Mouse (Mus musculus) hindbrain, embryonic 12.5 days (tissue): ENCODE data around the gene Bmp6. TPM values are rescaled to one million over a fixed set of nuclear protein-coding genes. Genes with fewer than 3 reads are reported as not detected.

Source experiments
- ATAC-seq: fragments of 200-750 bp; cut with Nextera tagmentation; 2 replicates; pipeline ENCODE4 v1.8.0; 2017; ENCODE audit warnings: moderate TSS enrichment; ENCODE audit not compliant: low FRiP score
- H3K27ac ChIP-seq: fragments of 300-500 bp; sonication (generic); 2 replicates; pipeline ENCODE4 v1.5.1; 2016; ENCODE audit warnings: mild to moderate bottlenecking
- H3K27me3 ChIP-seq: fragments of 300-500 bp; sonication (generic); 2 replicates; pipeline ENCODE4 v1.6.1; 2016; ENCODE audit warnings: mild to moderate bottlenecking
- H3K36me3 ChIP-seq: fragments of 300-500 bp; sonication (generic); 2 replicates; pipeline ENCODE4 v1.6.1; 2016; ENCODE audit warnings: mild to moderate bottlenecking
- H3K4me1 ChIP-seq: fragments of 300-500 bp; sonication (generic); 2 replicates; pipeline ENCODE4 v1.6.1; 2016
- H3K4me2 ChIP-seq: fragments of 300-500 bp; sonication (generic); replicated peaks from 2 replicates; pipeline ENCODE4 v1.6.1; 2016; ENCODE audit warnings: mild to moderate bottlenecking
- H3K4me3 ChIP-seq: fragments of 300-500 bp; sonication (generic); 2 replicates; pipeline ENCODE4 v1.5.1; 2016; ENCODE audit warnings: mild to moderate bottlenecking
- H3K9ac ChIP-seq: fragments of 300-500 bp; sonication (generic); 2 replicates; pipeline ENCODE4 v1.6.1; 2016; ENCODE audit warnings: mild to moderate bottlenecking, moderate library complexity
- H3K9me3 ChIP-seq: fragments of 300-500 bp; sonication (generic); replicated peaks from 2 replicates; pipeline ENCODE4 v1.6.1; 2016; ENCODE audit warnings: mild to moderate bottlenecking
- WGBS: fragments of 180-500 bp; shearing (Covaris S2); methylation state at CpG from one replicate; pipeline ENCODE4 v1.1.7; 2016; 5-methylcytosine and 5-hydroxymethylcytosine counted together
- polyA plus RNA-seq: library from polyadenylated mRNA; unstranded; fragments of >200 nt; fragmentation: Nextera tagmentation; extraction: Ambion mirVana; gene quantifications from 2 replicates; pipeline ENCODE4 v1.2.1, GENCODE M21; 2016

Gene Bmp6
- polyA plus RNA-seq, 1 experiment from 2014 or later: 4.6 TPM

DNA sequence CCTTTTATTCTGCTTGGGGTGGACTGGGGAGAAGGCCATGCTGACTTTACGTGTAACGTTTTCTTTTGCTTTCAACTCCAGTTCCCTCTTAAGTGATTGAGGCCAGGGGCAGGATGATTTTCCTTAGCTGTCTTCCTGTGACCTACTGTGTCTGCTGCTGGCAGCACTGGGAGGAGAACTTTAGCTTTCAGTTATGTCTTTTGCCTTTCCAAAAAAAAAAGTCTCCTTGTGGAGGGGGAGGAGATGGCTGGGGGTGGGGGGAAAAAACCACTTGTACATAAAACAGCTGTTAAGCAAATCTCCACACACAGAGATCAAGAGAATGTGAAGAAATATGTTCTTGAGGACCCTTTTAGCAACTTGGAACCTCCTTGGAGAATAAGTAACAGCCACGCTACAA, 63.7 kb downstream of the Bmp6 start:
- WGBS: 69% methylated on average over 3 of the region's 3 CpGs
- no peaks in the 10 kb centered on the region for H3K9me3 ChIP-seq
- H3K9ac ChIP-seq: no peak overlapping the region
- no peaks in the 10 kb centered on the region for H3K27me3 ChIP-seq
- H3K36me3 ChIP-seq: no peaks in the 10 kb centered on the region
- H3K4me1 ChIP-seq: no peaks in the 10 kb centered on the region; the same call in 1 of the 2 replicates
- no peak for ATAC-seq
- H3K27ac ChIP-seq: no peak overlapping the region
- H3K4me3 ChIP-seq: no peak overlapping the region
- no peak overlapping the region for H3K4me2 ChIP-seq

DNA sequence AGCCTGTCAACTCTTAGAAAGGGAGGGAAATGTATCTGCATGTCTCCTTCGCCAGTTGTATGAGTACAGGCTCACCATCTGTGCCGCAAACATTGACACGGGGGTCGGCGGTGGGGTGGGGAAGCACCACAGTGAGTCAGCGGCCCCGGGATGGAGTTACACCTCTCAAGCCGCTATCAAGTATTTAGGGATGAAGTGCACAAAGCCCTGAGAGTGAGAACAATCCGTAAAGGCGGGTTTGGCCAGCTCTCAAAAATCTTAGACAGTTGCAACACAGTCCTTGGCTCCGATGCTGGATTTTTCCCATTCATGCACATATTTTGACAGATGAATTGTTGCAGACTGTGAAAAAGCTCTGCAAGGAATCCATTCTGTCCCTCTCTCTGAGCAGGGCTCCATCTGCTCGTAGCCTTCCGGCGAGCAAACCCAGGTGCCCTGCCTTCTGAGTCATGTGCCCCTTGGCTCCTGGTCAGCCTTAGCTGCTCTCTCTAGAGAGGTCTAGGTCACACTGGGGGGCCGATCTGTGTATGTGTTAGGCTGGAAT, 65.5 kb downstream of the Bmp6 start:
- H3K36me3 ChIP-seq: no peaks in the 10 kb centered on the region
- no peak overlapping the region for H3K9ac ChIP-seq
- 29% methylated on average over 15 of the region's 15 CpGs for WGBS
- ATAC-seq: no peak
- H3K27ac ChIP-seq: no peak overlapping the region
- no peaks in the 10 kb centered on the region for H3K9me3 ChIP-seq
- H3K4me2 ChIP-seq: no peak overlapping the region
- no peaks in the 10 kb centered on the region; the same call in 1 of the 2 replicates for H3K4me1 ChIP-seq
- no peak overlapping the region for H3K4me3 ChIP-seq
- H3K27me3 ChIP-seq: no peaks in the 10 kb centered on the region

DNA sequence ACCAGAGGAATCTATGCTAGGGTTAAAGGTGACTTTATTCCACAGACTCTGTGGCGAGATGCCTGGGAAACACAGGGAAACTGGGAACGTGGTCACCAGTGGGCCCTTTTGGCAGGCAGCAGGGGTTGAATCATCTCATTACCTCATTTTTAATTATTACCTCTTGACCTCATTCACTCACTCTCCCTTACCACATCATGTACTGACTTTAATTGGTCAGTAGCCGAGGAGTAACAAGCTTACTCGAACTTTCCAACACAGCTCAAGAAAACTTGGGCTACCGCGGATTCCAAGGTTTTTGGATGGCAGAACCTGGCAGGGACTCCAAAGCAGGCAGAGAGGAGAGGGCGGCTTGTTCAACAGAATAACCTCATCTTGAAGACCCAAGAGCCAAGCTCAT, 74.9 kb downstream of the Bmp6 start:
- Histone ChIP-seq H3K27me3 (no peaks in the 10 kb centered on the region), H3K27ac (no peak overlapping the region), H3K36me3 (no peaks in the 10 kb centered on the region), H3K4me1 (no peaks in the 10 kb centered on the region), H3K4me3 (no peak overlapping the region), H3K9ac (no peak overlapping the region), H3K4me2 (no peak overlapping the region), H3K9me3 (no peaks in the 10 kb centered on the region)
- WGBS: 93% methylated on average over 7 of the region's 7 CpGs
- no peak for ATAC-seq

DNA sequence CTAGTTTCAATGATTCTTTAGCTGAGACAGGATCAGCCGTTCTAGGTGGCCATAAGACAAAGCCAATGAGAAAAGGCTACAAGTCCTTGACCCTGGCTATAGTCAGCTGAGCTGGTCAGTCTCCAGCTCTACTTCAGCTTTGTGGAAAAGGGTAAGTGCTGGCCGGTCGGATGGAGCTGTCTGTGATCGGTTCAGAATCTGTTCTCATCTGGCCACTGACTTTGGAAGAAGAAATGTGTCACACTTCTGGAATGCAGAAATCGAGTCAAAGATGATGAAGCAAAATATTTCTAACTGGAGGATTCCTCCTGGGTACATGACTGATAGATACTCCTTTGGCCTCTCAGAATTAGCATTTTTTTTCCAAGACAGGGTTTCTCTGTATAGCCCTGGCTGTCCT, 77.6 kb downstream of the Bmp6 start:
- Histone ChIP-seq H3K27me3 (no peaks in the 10 kb centered on the region), H3K4me1 (0 out of 2 replicates have a peak, but pooled peaks cover 2% of the 10 kb centered on the region), H3K27ac (no peak overlapping the region), H3K9ac (no peak overlapping the region), H3K4me2 (no peak overlapping the region), H3K9me3 (no peaks in the 10 kb centered on the region), H3K36me3 (no peaks in the 10 kb centered on the region), H3K4me3 (no peak overlapping the region)
- WGBS: 87% methylated on average over 5 of the region's 5 CpGs
- ATAC-seq: no peak

DNA sequence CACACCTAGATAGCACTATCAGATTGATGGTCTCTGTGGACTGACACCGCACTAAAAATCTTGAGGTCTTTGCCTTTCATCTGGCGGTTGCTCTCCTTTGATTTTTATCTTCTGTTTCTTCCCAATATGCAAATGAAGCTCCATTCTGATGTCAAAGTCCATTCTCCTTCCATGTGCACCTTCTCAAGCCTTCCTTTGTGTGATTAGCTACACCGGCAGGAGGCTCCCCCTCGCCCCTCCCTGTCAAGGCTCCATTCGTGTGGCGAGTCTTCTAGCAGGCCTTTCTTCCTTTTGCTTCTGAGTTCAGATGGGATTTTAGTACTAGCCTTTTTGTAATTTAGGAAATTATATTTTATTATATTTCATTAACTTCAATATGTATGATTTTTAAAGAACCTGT, 80.4 kb downstream of the Bmp6 start:
- Histone ChIP-seq H3K27me3 (no peaks in the 10 kb centered on the region), H3K9ac (no peak overlapping the region), H3K4me2 (no peak overlapping the region), H3K4me3 (no peak overlapping the region), H3K4me1 (0 out of 2 replicates have a peak, but pooled peaks cover 2% of the 10 kb centered on the region), H3K36me3 (no peaks in the 10 kb centered on the region), H3K27ac (no peak overlapping the region), H3K9me3 (no peaks in the 10 kb centered on the region)
- ATAC-seq: no peak
- 44% methylated on average over 6 of the region's 6 CpGs for WGBS

DNA sequence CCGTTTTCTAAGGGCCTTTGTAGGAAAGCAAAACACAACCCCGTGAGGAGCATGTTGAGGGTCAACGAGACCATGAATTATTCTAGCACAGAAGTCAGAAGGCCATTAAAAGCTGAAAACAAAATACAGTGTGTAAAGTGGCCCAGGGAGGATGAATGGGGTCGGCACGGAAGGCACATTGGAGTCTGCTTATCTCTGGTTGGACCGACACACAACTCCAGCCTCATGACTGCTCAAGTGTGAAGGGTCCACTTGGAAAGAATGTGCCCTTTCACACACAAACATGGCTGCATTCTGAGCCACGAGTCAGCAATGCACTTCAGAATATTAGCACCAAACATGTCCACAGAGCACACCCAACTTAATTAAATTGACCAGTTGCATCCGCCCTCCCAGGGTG, 84.8 kb downstream of the Bmp6 start:
- H3K9ac ChIP-seq: no peak overlapping the region
- H3K4me1 ChIP-seq: 0 out of 2 replicates have a peak, but pooled peaks cover 2% of the 10 kb centered on the region
- H3K4me2 ChIP-seq: no peak overlapping the region
- no peak overlapping the region for H3K27ac ChIP-seq
- no peaks in the 10 kb centered on the region for H3K36me3 ChIP-seq
- no peaks in the 10 kb centered on the region for H3K9me3 ChIP-seq
- H3K4me3 ChIP-seq: no peak overlapping the region
- WGBS: 73% methylated on average over 8 of the region's 8 CpGs
- no peak for ATAC-seq
- H3K27me3 ChIP-seq: no peaks in the 10 kb centered on the region

DNA sequence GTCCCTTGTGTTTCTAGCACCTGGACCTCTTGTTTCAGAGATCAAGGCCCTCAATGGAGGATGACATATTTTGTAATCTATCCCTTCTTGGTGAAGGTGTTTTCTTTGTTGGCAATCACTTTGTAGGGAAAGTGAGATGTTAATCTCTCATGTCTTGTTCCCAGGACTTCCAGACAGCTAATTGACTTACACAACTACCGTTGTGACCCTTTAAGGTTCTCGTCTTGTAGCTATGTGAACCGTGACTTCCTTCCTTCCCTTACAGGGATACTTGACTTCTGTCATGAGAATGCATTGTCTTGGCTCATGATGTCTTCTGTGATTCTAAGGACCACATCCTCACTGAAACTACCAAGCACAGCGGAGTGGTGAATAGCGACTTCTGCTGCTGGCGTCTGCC, 85.2 kb downstream of the Bmp6 start:
- no peak overlapping the region for H3K4me2 ChIP-seq
- no peaks in the 10 kb centered on the region for H3K36me3 ChIP-seq

DNA sequence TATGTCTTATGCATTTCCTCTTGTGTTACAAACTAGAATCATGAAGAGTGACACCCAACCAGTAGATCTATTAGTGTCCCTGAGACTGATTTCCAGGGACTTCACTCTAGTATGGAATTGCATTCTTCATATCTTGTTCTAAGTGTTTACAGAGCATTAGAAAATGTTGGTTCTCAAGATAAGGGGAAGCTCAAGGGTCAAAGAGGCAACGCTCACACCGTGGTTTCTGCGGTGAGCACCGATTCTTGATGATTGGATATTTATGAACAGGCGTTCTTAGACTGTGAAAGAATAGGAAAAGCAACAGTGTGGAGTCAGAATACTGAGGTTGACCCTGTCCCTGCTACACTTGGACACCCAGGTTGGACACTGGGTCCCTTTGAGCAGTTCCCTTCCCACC, 89.9 kb downstream of the Bmp6 start:
- Histone ChIP-seq H3K4me1 (no peaks in the 10 kb centered on the region), H3K27ac (no peak overlapping the region)

More for the DNA sequence above, 85.2 kb downstream of the Bmp6 start:
- Histone ChIP-seq H3K9me3 (no peaks in the 10 kb centered on the region), H3K4me3 (no peak overlapping the region), H3K4me1 (0 out of 2 replicates have a peak, but pooled peaks cover 2% of the 10 kb centered on the region), H3K27ac (no peak overlapping the region), H3K9ac (no peak overlapping the region), H3K27me3 (no peaks in the 10 kb centered on the region)
- ATAC-seq: no peak
- WGBS: 87% methylated on average over 6 of the region's 6 CpGs

DNA sequence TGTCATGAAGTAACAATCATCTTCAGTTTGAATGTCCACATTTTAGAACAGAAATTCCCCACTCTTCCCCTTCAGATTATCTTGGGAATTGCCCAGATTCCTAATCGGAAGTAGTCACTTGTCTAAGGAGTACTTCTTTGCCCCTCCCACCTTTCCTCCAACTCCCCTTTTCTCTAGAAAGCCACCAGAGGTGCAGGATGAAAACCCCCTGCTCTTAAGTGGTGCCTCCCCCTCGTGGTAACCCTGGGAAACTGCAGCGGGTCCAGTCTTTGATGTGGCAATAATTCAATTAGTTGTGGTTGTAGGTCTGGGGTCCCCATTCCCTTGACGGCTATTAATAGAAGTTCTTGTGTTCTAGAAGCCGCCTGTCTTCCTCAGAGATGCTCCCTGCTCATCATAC, 93.0 kb downstream of the Bmp6 start:
- 31% methylated on average over 5 of the region's 5 CpGs for WGBS
- Histone ChIP-seq H3K4me1 (no peaks in the 10 kb centered on the region), H3K27ac (no peak overlapping the region), H3K36me3 (no peaks in the 10 kb centered on the region), H3K27me3 (no peaks in the 10 kb centered on the region), H3K4me2 (no peak overlapping the region), H3K9me3 (no peaks in the 10 kb centered on the region), H3K9ac (no peak overlapping the region), H3K4me3 (no peak overlapping the region)
- no peak for ATAC-seq

More for the DNA sequence above, 89.9 kb downstream of the Bmp6 start:
- H3K9me3 ChIP-seq: no peaks in the 10 kb centered on the region
- no peak overlapping the region for H3K4me2 ChIP-seq
- no peak overlapping the region for H3K9ac ChIP-seq
- H3K4me3 ChIP-seq: no peak overlapping the region
- H3K36me3 ChIP-seq: no peaks in the 10 kb centered on the region
- no peaks in the 10 kb centered on the region for H3K27me3 ChIP-seq
- WGBS: 95% methylated on average over 5 of the region's 5 CpGs
- no peak for ATAC-seq

DNA sequence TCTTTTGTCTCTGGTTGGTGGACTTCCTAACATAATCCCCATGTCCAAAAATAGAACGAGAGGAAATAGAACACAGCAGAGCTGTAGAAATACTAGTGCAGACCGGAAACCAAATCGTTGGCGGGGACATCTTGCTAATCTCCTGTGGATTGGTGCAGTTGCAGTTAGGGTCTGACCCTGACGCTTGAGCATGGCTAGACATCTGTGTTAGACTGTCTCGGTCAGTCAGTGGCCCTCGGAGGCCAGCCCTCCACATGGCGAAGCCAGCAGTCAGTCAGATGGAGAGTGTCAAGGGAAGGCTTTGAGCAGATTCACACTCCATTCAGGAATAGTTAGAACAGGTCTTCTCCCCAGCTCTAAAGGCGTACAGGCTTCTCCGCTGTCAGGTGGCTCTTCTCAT, 95.3 kb downstream of the Bmp6 start:
- H3K4me2 ChIP-seq: no peak overlapping the region
- no peak for ATAC-seq
- H3K9ac ChIP-seq: no peak overlapping the region
- H3K4me3 ChIP-seq: no peak overlapping the region
- H3K27me3 ChIP-seq: no peaks in the 10 kb centered on the region
- WGBS: 87% methylated on average over 10 of the region's 10 CpGs
- no peaks in the 10 kb centered on the region for H3K9me3 ChIP-seq
- H3K36me3 ChIP-seq: no peaks in the 10 kb centered on the region
- no peak overlapping the region for H3K27ac ChIP-seq
- no peaks in the 10 kb centered on the region for H3K4me1 ChIP-seq

DNA sequence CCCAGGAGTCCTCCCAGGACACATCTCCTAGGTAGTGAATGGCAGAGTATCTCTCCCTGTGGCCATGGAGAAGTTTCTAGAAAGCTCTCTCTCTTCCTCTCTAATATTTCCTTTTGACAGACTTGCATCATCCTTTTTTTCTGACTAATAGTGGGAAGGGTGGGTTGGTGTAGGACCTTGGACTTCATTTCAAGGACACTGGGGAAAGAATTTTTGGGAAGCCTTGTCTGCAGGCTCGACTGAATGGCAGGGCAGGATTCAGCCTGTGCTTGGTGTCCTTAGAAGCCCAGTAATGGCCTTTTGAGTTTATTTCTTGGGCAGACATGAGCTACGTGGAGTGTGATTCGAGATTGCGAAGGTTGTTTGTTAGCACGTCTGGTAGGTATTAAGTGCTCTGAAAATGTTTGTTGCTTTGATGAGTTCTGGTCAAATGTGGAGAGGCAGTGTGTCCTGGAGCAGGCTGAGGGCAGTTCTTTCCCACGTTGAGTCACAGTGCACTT, 103.7 kb downstream of the Bmp6 start:
- ATAC-seq: no peak
- Histone ChIP-seq H3K4me1 (peaks cover 4% of the 10 kb centered on the region; the same call in 1 of the 2 replicates), H3K27me3 (no peaks in the 10 kb centered on the region), H3K27ac (no peak overlapping the region), H3K36me3 (no peaks in the 10 kb centered on the region), H3K4me3 (no peak overlapping the region), H3K4me2 (no peak overlapping the region), H3K9ac (no peak overlapping the region), H3K9me3 (no peaks in the 10 kb centered on the region)
- WGBS: 89% methylated on average over 6 of the region's 6 CpGs

DNA sequence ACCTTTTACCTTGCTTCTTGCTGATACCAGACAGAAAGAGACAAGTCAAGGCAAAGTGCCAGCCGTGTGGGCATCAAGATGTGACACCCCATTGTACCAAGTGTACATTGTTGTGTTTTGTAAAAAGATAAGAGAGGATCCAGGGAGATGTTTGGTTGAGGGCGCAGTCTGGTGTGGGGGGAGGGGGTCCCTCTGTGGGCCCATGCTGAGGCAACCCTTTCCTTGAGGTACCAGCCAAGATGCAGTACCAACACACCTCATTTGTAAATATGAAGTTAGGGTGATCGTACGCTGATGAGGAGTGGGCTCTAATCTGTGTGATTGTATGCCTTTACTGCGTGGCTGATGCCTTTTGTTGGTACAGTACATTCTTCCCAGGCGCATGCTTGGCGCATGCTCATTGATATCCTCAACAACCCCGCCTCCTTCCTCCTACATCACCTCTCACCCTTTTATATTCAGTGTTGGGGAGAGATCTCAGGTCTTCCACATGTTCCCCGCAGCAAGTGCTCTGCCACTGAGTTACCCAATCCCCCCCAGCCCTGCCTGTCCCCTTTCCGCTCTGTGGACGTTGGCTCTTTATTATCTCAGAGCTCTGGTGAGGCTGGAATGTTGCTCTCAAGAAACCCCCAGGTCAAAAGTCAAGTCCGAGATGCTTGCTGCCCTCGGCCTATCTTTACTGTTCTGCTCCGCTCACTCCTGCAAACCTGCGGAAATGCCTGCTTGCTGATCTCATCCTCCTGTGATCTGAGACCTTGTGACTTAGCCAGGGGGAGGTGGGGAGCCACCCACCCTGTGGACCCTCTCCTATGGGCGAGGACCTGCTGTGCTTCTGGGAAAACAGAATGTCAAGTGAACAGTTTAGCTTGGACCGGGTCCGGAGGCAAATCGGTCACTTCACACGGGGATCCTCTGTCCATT, 105.4 kb downstream of the Bmp6 start:
- Histone ChIP-seq H3K4me1 (peaks cover 4% of the 10 kb centered on the region; the same call in 1 of the 2 replicates), H3K9ac (no peak overlapping the region), H3K4me3 (no peak overlapping the region), H3K27ac (no peak overlapping the region), H3K4me2 (no peak overlapping the region), H3K9me3 (no peaks in the 10 kb centered on the region), H3K27me3 (no peaks in the 10 kb centered on the region), H3K36me3 (no peaks in the 10 kb centered on the region)
- 64% methylated on average over 20 of the region's 20 CpGs for WGBS
- no peak for ATAC-seq
